Mouse (Mus musculus) adrenal gland, postnatal 25 days (tissue): ENCODE results near the gene Mrm2. TPM values are rescaled to one million over a fixed set of nuclear protein-coding genes. Genes with fewer than 3 reads are reported as not detected.

Experiments
- total RNA-seq: library from RNA; stranded (reverse); gene quantifications from 2 replicates; pipeline ENCODE4 v1.2.3, GENCODE M21; 2021

Mrm2 gene
- total RNA-seq, 1 experiment from 2014 or later: 17.8 TPM

Other genes starting within 250 kb of the Mrm2 start
- gene Mad1l1, start 10.3 kb downstream of the Mrm2 start, total RNA-seq: 17.2 and 23.1 TPM in 2 replicates
- 23.5 and 29.0 TPM in 2 replicates for gene Nudt1, start 10.2 kb downstream of the Mrm2 start, total RNA-seq
- gene Snx8, start 57.4 kb upstream of the Mrm2 start, total RNA-seq: 18.0 and 18.4 TPM in 2 replicates
- 159 and 237 TPM in 2 replicates for gene Eif3b, start 87.4 kb upstream of the Mrm2 start, total RNA-seq
- 0.27 TPM in 1 of 2 replicates, not detected in the other for gene Gm4869, start 113.7 kb upstream of the Mrm2 start, total RNA-seq
- 9.5 and 11.3 TPM in 2 replicates for gene Chst12, start 173.7 kb upstream of the Mrm2 start, total RNA-seq
- not detected in 2 replicates for gene Grifin, start 233.2 kb upstream of the Mrm2 start, total RNA-seq